Mouse (Mus musculus): ENCODE measurements around the gene Aven.

GRCm38 (mm10) chr2:112481564-112481963 is 11.2 kb upstream of the Aven start:
- TF ChIP-seq POLR2A (IDR thresholded peaks at IDR 0.05; ENCODE audit: extremely low read depth, insufficient read depth, low read length), result no peak
- TF ChIP-seq CTCF (IDR thresholded peaks at IDR 0.05; ENCODE audit: extremely low read depth, insufficient read depth, low read length), result peak; percentile 33; the same call in 1 of the 2 replicates
